Mouse (Mus musculus) heart, embryonic 10.5 days (tissue): ENCODE measurements around the gene Egf. TPM values are rescaled to one million over a fixed set of nuclear protein-coding genes. Genes with fewer than 3 reads are reported as not detected.
A peak's percentile ranks its signal among the peaks of the same experiment; 100 is the strongest.
"Not testable (repeated sequence)": the region's sequence is repeated elsewhere in the genome, so short reads cannot be mapped to it uniquely, and the experiment has no call there.

Experiments
- DNase-seq: peaks from one replicate; pipeline ENCODE4 v3.0.0-alpha.2; 2017; ENCODE audit warnings: low spot score
- H3K27ac ChIP-seq: fragments of 300-500 bp; sonication (generic); 2 replicates; pipeline ENCODE4 v1.5.1; 2016; ENCODE audit warnings: mild to moderate bottlenecking
- H3K27me3 ChIP-seq: fragments of 300-500 bp; sonication (generic); 2 replicates; pipeline ENCODE4 v1.6.1; 2016; ENCODE audit warnings: mild to moderate bottlenecking; ENCODE audit not compliant: poor library complexity, insufficient read depth, severe bottlenecking
- H3K36me3 ChIP-seq: fragments of 300-500 bp; sonication (generic); 2 replicates; pipeline ENCODE4 v1.6.1; 2016; ENCODE audit warnings: mild to moderate bottlenecking, moderate library complexity
- H3K4me1 ChIP-seq: fragments of 300-500 bp; sonication (generic); 2 replicates; pipeline ENCODE4 v1.6.1; 2016; ENCODE audit warnings: mild to moderate bottlenecking
- H3K4me3 ChIP-seq: fragments of 300-500 bp; sonication (generic); 2 replicates; pipeline ENCODE4 v1.5.1; 2016; ENCODE audit warnings: mild to moderate bottlenecking, moderate library complexity
- H3K9me3 ChIP-seq: fragments of 300-500 bp; sonication (generic); 2 replicates; pipeline ENCODE4 v1.6.1; 2016; ENCODE audit warnings: mild to moderate bottlenecking, moderate library complexity
- WGBS: fragments of 180-500 bp; shearing (Covaris S2); methylation state at CpG from one replicate; pipeline ENCODE4 v1.1.7; 2016; 5-methylcytosine and 5-hydroxymethylcytosine counted together
- polyA plus RNA-seq: library from polyadenylated mRNA; unstranded; fragments of >200 nt; fragmentation: Nextera tagmentation; extraction: Ambion mirVana; gene quantifications from 2 replicates; pipeline ENCODE4 v1.2.1, GENCODE M21; 2016

Egf gene
- polyA plus RNA-seq: 1.1 and 1.3 TPM in 2 replicates

- 11% methylated on average over 20 of the region's 20 CpGs for WGBS
- Histone ChIP-seq H3K9me3 (no peaks in the 10 kb centered on the region), H3K4me3 (peak within 1 kb of the TSS; percentile 51), H3K27ac (0 out of 2 replicates have a peak within 1 kb of the TSS, but pooled peaks have one; percentile 17), H3K4me1 (peaks cover 23% of the 10 kb centered on the region), H3K36me3 (no peaks in the 10 kb centered on the region), H3K27me3 (peaks cover 10% of the 10 kb centered on the region; the same call in 1 of the 2 replicates)
- DNase-seq: no peak
Measured at GRCm38 (mm10) chr3:129754650-129755604, at the start of gene Egf. TSS of gene Egf (minus strand) at chr3:129755316.

DNA sequence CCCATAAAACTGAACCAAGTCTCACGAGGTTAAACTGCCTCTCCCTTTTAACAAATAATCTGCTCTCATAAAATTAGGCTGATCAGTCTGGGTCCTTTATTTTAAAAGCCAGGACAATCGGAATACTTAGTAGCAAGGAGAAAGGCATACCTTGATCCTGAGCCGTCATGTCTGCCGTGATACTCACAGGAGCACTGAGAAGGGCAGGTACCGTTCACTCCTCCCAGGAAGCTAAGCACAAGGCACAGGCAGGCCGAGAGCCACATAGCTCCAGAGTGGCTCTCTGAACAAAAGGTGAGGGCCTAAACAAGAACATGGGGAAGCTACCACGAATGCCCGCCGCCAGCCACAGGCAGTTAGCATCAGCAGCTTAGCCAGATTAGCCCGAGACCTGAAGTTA lies 48.6 kb upstream of the Egf start, which contains the start of gene Lrit3:
Lrit3 (minus strand) TSS at position 266 of the 400 bp plus-strand sequence.
- no peak for DNase-seq
- Histone ChIP-seq H3K36me3 (no peaks in the 10 kb centered on the region), H3K9me3 (no peaks in the 10 kb centered on the region), H3K4me1 (no peaks in the 10 kb centered on the region), H3K4me3 (no peak within 1 kb of the TSS), H3K27ac (no peak within 1 kb of the TSS), H3K27me3 (no peaks in the 10 kb centered on the region)
- 73% methylated on average over 10 of the region's 10 CpGs for WGBS

DNA sequence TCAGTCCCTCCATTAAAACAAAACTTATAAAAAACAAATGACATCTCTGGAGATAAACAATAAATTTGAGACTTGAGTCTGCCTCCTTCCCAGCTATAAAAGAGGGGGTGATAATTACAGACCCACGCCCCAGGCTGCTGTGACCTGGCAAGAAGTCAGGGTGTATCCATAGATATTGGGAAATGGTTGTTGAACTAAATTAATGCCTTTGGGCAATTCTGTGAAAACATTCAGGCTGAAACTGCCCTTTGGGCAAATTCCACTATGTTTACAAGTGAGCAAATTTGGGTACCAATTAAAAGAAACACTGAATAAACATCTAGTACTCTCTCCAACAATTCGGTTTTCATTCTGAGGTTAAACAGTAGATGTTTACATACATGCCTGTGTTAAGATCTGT lies 43.9 kb upstream of the Egf start:
- Histone ChIP-seq H3K27me3 (no peaks in the 10 kb centered on the region), H3K4me3 (no peak overlapping the region), H3K27ac (no peak overlapping the region), H3K4me1 (peaks cover 2% of the 10 kb centered on the region; the same call in 1 of the 2 replicates), H3K36me3 (no peaks in the 10 kb centered on the region), H3K9me3 (no peaks in the 10 kb centered on the region)
- WGBS: 78% methylated on average over 2 of the region's 2 CpGs
- no peak for DNase-seq

- Histone ChIP-seq H3K36me3 (no peaks in the 10 kb centered on the region), H3K27me3 (no peaks in the 10 kb centered on the region), H3K4me3 (no peak overlapping the region), H3K4me1 (peaks cover 3% of the 10 kb centered on the region; the same call in 1 of the 2 replicates), H3K9me3 (no peaks in the 10 kb centered on the region), H3K27ac (no peak overlapping the region)
- peak; percentile 78 for DNase-seq
- 49% methylated on average over 11 of the region's 11 CpGs for WGBS
Measured at GRCm38 (mm10) chr3:129798551-129798950, 43.4 kb upstream of the Egf start.

DNA sequence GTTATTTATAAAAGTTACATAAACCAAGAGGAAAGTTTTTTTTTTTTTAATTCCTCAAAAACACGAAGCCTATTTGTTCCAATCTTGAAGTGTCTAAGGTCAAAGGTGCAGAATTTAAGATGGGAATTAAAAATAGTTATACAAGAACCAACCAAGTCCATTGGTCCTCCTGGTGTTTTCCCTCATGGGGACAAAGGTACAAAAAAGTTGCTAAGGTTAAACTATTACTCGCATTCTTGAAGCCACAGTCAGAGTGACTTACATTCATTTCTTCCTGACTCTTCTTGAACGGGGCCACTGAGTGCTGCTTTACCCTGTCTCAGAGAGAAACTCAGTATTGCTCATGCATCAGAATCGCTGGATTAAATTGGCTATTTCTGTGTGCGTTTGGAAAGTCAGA lies 42.2 kb upstream of the Egf start:
- Histone ChIP-seq H3K4me3 (no peak overlapping the region), H3K27ac (no peak overlapping the region), H3K36me3 (no peaks in the 10 kb centered on the region), H3K9me3 (no peaks in the 10 kb centered on the region), H3K27me3 (no peaks in the 10 kb centered on the region), H3K4me1 (peaks cover 8% of the 10 kb centered on the region; the same call in 1 of the 2 replicates)
- 79% methylated on average over 5 of the region's 5 CpGs for WGBS
- DNase-seq: no peak

- H3K4me1 ChIP-seq: peaks cover 8% of the 10 kb centered on the region; the same call in 1 of the 2 replicates
- no peak for DNase-seq
- no peaks in the 10 kb centered on the region for H3K27me3 ChIP-seq
- no peaks in the 10 kb centered on the region for H3K36me3 ChIP-seq
- WGBS: 86% methylated on average over 5 of the region's 5 CpGs
- H3K27ac ChIP-seq: no peak overlapping the region
- H3K4me3 ChIP-seq: no peak overlapping the region
- H3K9me3 ChIP-seq: no peaks in the 10 kb centered on the region
Measured at GRCm38 (mm10) chr3:129793801-129794200, 38.7 kb upstream of the Egf start.

DNA sequence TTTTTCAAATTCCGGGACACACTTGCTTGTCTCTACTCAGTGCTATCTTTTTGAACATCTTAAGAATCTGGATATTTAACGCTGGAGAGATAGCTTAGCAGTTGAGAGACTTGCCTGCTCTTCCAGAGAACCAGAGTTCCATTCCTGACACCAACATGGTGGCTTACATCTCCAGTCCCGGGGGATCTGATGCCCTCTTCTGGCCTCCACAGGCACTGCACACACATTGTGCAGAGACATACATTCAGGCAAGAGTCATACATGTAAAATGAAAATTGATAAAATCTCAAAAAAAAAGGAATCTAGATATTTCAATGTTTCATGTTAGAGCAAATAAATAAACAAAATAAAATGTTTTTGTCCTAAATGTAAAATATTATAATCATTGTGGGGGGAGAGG lies 27.6 kb upstream of the Egf start:
- H3K27me3 ChIP-seq: no peaks in the 10 kb centered on the region
- no peak for DNase-seq
- H3K4me1 ChIP-seq: no peaks in the 10 kb centered on the region
- H3K27ac ChIP-seq: no peak overlapping the region
- H3K4me3 ChIP-seq: no peak overlapping the region
- H3K9me3 ChIP-seq: no peaks in the 10 kb centered on the region
- WGBS: 84% methylated on average over 3 of the region's 3 CpGs
- H3K36me3 ChIP-seq: no peaks in the 10 kb centered on the region

- no peaks in the 10 kb centered on the region for H3K4me1 ChIP-seq
- no peaks in the 10 kb centered on the region for H3K9me3 ChIP-seq
- no peak overlapping the region for H3K4me3 ChIP-seq
- no peak overlapping the region for H3K27ac ChIP-seq
- WGBS: 60% methylated on average over 10 of the region's 10 CpGs
- no peaks in the 10 kb centered on the region for H3K27me3 ChIP-seq
- H3K36me3 ChIP-seq: no peaks in the 10 kb centered on the region
- DNase-seq: no peak
Measured at GRCm38 (mm10) chr3:129781435-129781834, 26.3 kb upstream of the Egf start.

- 79% methylated on average over 6 of the region's 6 CpGs for WGBS
- DNase-seq: no peak
- Histone ChIP-seq H3K36me3 (no peaks in the 10 kb centered on the region), H3K4me1 (no peaks in the 10 kb centered on the region), H3K27ac (no peak overlapping the region), H3K4me3 (no peak overlapping the region), H3K9me3 (no peaks in the 10 kb centered on the region), H3K27me3 (no peaks in the 10 kb centered on the region)
Measured at GRCm38 (mm10) chr3:129771210-129771609, 16.1 kb upstream of the Egf start.

GRCm38 (mm10) chr3:129766971-129767794 lies 12.1 kb upstream of the Egf start:
- Histone ChIP-seq H3K9me3 (no peaks in the 10 kb centered on the region), H3K4me1 (no peaks in the 10 kb centered on the region), H3K36me3 (no peaks in the 10 kb centered on the region), H3K4me3 (no peak overlapping the region), H3K27me3 (no peaks in the 10 kb centered on the region), H3K27ac (no peak overlapping the region)
- 78% methylated on average over 10 of the region's 10 CpGs for WGBS
- DNase-seq: no peak

GRCm38 (mm10) chr3:129766106-129766505 lies 11.0 kb upstream of the Egf start:
- Histone ChIP-seq H3K27ac (no peak overlapping the region), H3K27me3 (no peaks in the 10 kb centered on the region), H3K9me3 (no peaks in the 10 kb centered on the region), H3K4me3 (no peak overlapping the region), H3K36me3 (no peaks in the 10 kb centered on the region), H3K4me1 (no peaks in the 10 kb centered on the region)
- WGBS: 81% methylated on average over 4 of the region's 4 CpGs
- DNase-seq: no peak

- H3K4me1 ChIP-seq: peaks cover 23% of the 10 kb centered on the region
- 92% methylated on average over 1 of the region's 1 CpGs for WGBS
- H3K9me3 ChIP-seq, H3K27ac ChIP-seq, H3K4me3 ChIP-seq, H3K36me3 ChIP-seq, DNase-seq: not testable (repeated sequence)
- H3K27me3 ChIP-seq: peaks cover 10% of the 10 kb centered on the region; the same call in 1 of the 2 replicates
Measured at GRCm38 (mm10) chr3:129757599-129757998, 2.5 kb upstream of the Egf start.

- no peaks in the 10 kb centered on the region for H3K9me3 ChIP-seq
- no peaks in the 10 kb centered on the region for H3K27me3 ChIP-seq
- no peak for DNase-seq
- H3K4me1 ChIP-seq: no peaks in the 10 kb centered on the region
- no peak overlapping the region for H3K4me3 ChIP-seq
- H3K36me3 ChIP-seq: no peaks in the 10 kb centered on the region
- WGBS: 49% methylated on average over 8 of the region's 8 CpGs
- no peak overlapping the region for H3K27ac ChIP-seq
Measured at GRCm38 (mm10) chr3:129744803-129745202, 10.3 kb downstream of the Egf start.
